Mouse (Mus musculus) heart, adult 2 months (tissue): ENCODE results near the gene Slc35e2.

Source experiments
- CTCF ChIP-seq: fragments of 200-600 bp; IDR thresholded peaks from 2 replicates; pipeline ENCODE4 v1.8.1; 2022; ENCODE audit warnings: antibody characterized with exemption, mild to moderate bottlenecking, moderate library complexity
- EP300 ChIP-seq: fragments of 200-500 bp; IDR thresholded peaks from 2 replicates; pipeline ENCODE4 v1.6.1; 2011; ENCODE audit warnings: low read depth, low read length, control low read depth; ENCODE audit not compliant: insufficient read depth
- POLR2A ChIP-seq: fragments of 200-500 bp; IDR thresholded peaks from 2 replicates; pipeline ENCODE4 v1.6.1; 2011; ENCODE audit warnings: mild to moderate bottlenecking, low read depth, low read length, control low read depth; ENCODE audit not compliant: insufficient read depth

GRCm38 (mm10) chr4:155564315-155565069, 36.7 kb upstream of the Slc35e2 start:
- TF ChIP-seq CTCF (no peak), POLR2A (peak; percentile 33; the same call in 1 of the 2 replicates), EP300 (no peak)
